Comparison of ENCODE assay signal across 16 mouse cellular contexts in genomic region chr1:192601206-192601605, GRCm38 (mm10).
"Had no signal": no experiment of that assay in that cellular context is flagged by ENCODE, and none has a peak within 500 bp of the region (broad histone marks: within the 10 kb centered on the region; RNA-seq: fewer than 3 reads in every experiment).

No protein-coding gene starts in this region.

- H3K9ac ChIP-seq: neural tube, embryonic 13.5 days; neural tube, embryonic 15.5 days; stomach, embryonic 15.5 days had no signal

- DNase-seq: retina, postnatal 1 day; right cerebral cortex, adult 18-20 months; right cerebral cortex, postnatal 14 days; right cerebral cortex, postnatal 25 days; right cerebral cortex, postnatal 4 days; spleen, adult 18-20 months; thymus, adult 18-20 months; thymus, adult 2 months; thymus, postnatal 14 days; thymus, postnatal 25 days; thymus, postnatal 36 days; thymus, postnatal 4 days had no signal

- H3K36me3 ChIP-seq: neural tube, embryonic 13.5 days; neural tube, embryonic 15.5 days; stomach, embryonic 15.5 days had no signal

- H3K4me2 ChIP-seq: neural tube, embryonic 13.5 days; neural tube, embryonic 15.5 days; stomach, embryonic 15.5 days had no signal

- H3K9me3 ChIP-seq: neural tube, embryonic 13.5 days; neural tube, embryonic 15.5 days; stomach, embryonic 15.5 days had no signal

- H3K4me3 ChIP-seq: neural tube, embryonic 13.5 days; neural tube, embryonic 15.5 days; stomach, embryonic 15.5 days had no signal

- H3K27ac ChIP-seq: neural tube, embryonic 13.5 days; neural tube, embryonic 15.5 days; stomach, embryonic 15.5 days; stomach, postnatal 0 days had no signal

- H3K27me3 ChIP-seq: neural tube, embryonic 13.5 days; neural tube, embryonic 15.5 days; stomach, embryonic 15.5 days had no signal
